Mouse (Mus musculus) embryonic facial prominence, embryonic 15.5 days (tissue): ENCODE data around the gene Map2k4. TPM values are rescaled to one million over a fixed set of nuclear protein-coding genes. Genes with fewer than 3 reads are reported as not detected.
A peak's percentile ranks its signal among the peaks of the same experiment; 100 is the strongest.

Experiments
- ATAC-seq: fragments of 200-750 bp; cut with Nextera tagmentation; 2 replicates; pipeline ENCODE4 v1.8.0; 2017; ENCODE audit warnings: low read depth, moderate TSS enrichment; ENCODE audit not compliant: insufficient number of reproducible peaks, low FRiP score, low TSS enrichment
- H3K27ac ChIP-seq: fragments of 300-500 bp; sonication (generic); replicated peaks from 2 replicates; pipeline ENCODE4 v1.5.1; 2015; ENCODE audit warnings: mild to moderate bottlenecking, inconsistent platforms
- H3K27me3 ChIP-seq: fragments of 300-500 bp; sonication (generic); 2 replicates; pipeline ENCODE4 v1.6.1; 2015; ENCODE audit warnings: inconsistent platforms
- H3K36me3 ChIP-seq: fragments of 300-500 bp; sonication (generic); 2 replicates; pipeline ENCODE4 v1.6.1; 2015; ENCODE audit warnings: mild to moderate bottlenecking, inconsistent platforms
- H3K4me1 ChIP-seq: fragments of 300-500 bp; sonication (generic); 2 replicates; pipeline ENCODE4 v1.6.1; 2015; ENCODE audit warnings: inconsistent platforms
- H3K4me2 ChIP-seq: fragments of 300-500 bp; sonication (generic); replicated peaks from 2 replicates; pipeline ENCODE4 v1.6.1; 2015; ENCODE audit warnings: mild to moderate bottlenecking, inconsistent platforms
- H3K4me3 ChIP-seq: fragments of 300-500 bp; sonication (generic); replicated peaks from 2 replicates; pipeline ENCODE4 v1.5.1; 2015; ENCODE audit warnings: mild to moderate bottlenecking, inconsistent platforms
- H3K9ac ChIP-seq: fragments of 300-500 bp; sonication (generic); 2 replicates; pipeline ENCODE4 v1.6.1; 2015; ENCODE audit warnings: inconsistent platforms
- H3K9me3 ChIP-seq: fragments of 300-500 bp; sonication (generic); replicated peaks from 2 replicates; pipeline ENCODE4 v1.6.1; 2016; ENCODE audit warnings: inconsistent platforms
- WGBS: fragments of 180-500 bp; shearing (Covaris S2); methylation state at CpG from one replicate; pipeline ENCODE4 v1.1.7; 2015; 5-methylcytosine and 5-hydroxymethylcytosine counted together
- polyA plus RNA-seq: library from polyadenylated mRNA; unstranded; fragments of >200 nt; fragmentation: Nextera tagmentation; extraction: Ambion mirVana; gene quantifications from 2 replicates; pipeline ENCODE4 v1.2.1, GENCODE M21; 2015

Map2k4 gene
- polyA plus RNA-seq, 1 experiment from 2014 or later = 61.8 TPM

GRCm38 (mm10) chr11:65801899-65802298, 13.8 kb upstream of the Map2k4 start:
- 56% methylated on average over 3 of the region's 3 CpGs for WGBS
- no peak overlapping the region for H3K27ac ChIP-seq
- no peak overlapping the region for H3K4me3 ChIP-seq

GRCm38 (mm10) chr11:65795896-65796295, 7.8 kb upstream of the Map2k4 start:
- H3K9ac ChIP-seq = no peak overlapping the region
- H3K27ac ChIP-seq = no peak overlapping the region
- H3K4me2 ChIP-seq = no peak overlapping the region
- WGBS = 78% methylated on average over 1 of the region's 1 CpGs
- H3K27me3 ChIP-seq = no peaks in the 10 kb centered on the region
- no peak for ATAC-seq
- H3K4me3 ChIP-seq = no peak overlapping the region
- H3K9me3 ChIP-seq = no peaks in the 10 kb centered on the region
- H3K4me1 ChIP-seq = no peaks in the 10 kb centered on the region
- no peaks in the 10 kb centered on the region for H3K36me3 ChIP-seq

More at GRCm38 (mm10) chr11:65801899-65802298, 13.8 kb upstream of the Map2k4 start:
- peaks cover 7% of the 10 kb centered on the region for H3K4me1 ChIP-seq
- no peak overlapping the region for H3K9ac ChIP-seq
- H3K4me2 ChIP-seq = no peak overlapping the region
- no peaks in the 10 kb centered on the region for H3K9me3 ChIP-seq
- no peaks in the 10 kb centered on the region for H3K27me3 ChIP-seq
- H3K36me3 ChIP-seq = no peaks in the 10 kb centered on the region
- ATAC-seq = no peak

- Histone ChIP-seq H3K4me3 (no peak overlapping the region), H3K27me3 (no peaks in the 10 kb centered on the region), H3K4me2 (no peak overlapping the region), H3K36me3 (no peaks in the 10 kb centered on the region), H3K9me3 (no peaks in the 10 kb centered on the region), H3K27ac (no peak overlapping the region), H3K9ac (no peak overlapping the region), H3K4me1 (no peaks in the 10 kb centered on the region)
- no peak for ATAC-seq
- 71% methylated on average over 10 of the region's 10 CpGs for WGBS
Measured at GRCm38 (mm10) chr11:65794428-65795219, 6.5 kb upstream of the Map2k4 start.

GRCm38 (mm10) chr11:65787421-65788151, 511 bp downstream of the Map2k4 start:
- Histone ChIP-seq H3K9ac (peak overlapping the region; percentile 96), H3K4me3 (peak overlapping the region; percentile 95)

DNA sequence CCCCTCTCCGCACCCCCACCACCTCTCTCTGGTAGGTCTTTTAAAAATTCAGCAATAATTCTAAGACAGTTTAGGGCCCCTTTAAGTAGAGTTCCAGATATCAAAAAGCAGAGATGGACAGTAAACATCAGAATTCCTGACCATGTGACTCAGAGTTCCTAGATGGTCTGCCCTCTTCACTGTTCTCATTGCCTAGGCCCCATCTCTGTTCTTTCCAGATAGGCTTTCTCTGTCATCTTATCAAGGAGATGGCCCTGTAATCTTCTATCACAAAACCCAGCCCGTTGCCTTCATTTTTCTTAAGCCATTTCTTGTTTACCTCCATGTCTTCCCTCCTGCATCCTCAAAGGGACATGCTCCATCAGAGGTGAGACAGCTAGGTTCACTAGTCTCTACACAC, 1.9 kb downstream of the Map2k4 start:
- Histone ChIP-seq H3K4me1 (peaks cover 15% of the 10 kb centered on the region), H3K9me3 (no peaks in the 10 kb centered on the region), H3K27ac (no peak overlapping the region), H3K9ac (no peak overlapping the region), H3K36me3 (0 out of 2 replicates have a peak, but pooled peaks cover under 1% of the 10 kb centered on the region), H3K4me3 (peak overlapping the region; percentile 95; the same call in 1 of the 2 replicates), H3K4me2 (peak overlapping the region; percentile 51; the same call in 1 of the 2 replicates), H3K27me3 (no peaks in the 10 kb centered on the region)
- no peak for ATAC-seq
- 88% methylated on average over 2 of the region's 2 CpGs for WGBS

More at GRCm38 (mm10) chr11:65787421-65788151, 511 bp downstream of the Map2k4 start:
- under 1% methylated on average over 60 of the region's 71 CpGs for WGBS
- ATAC-seq = peak; percentile 88
- Histone ChIP-seq H3K27me3 (no peaks in the 10 kb centered on the region), H3K27ac (peak overlapping the region; percentile 89), H3K36me3 (no peaks in the 10 kb centered on the region), H3K4me1 (peaks cover 15% of the 10 kb centered on the region), H3K4me2 (peak overlapping the region; percentile 51), H3K9me3 (no peaks in the 10 kb centered on the region)

GRCm38 (mm10) chr11:65781596-65781995, 6.5 kb downstream of the Map2k4 start:
- Histone ChIP-seq H3K27me3 (no peaks in the 10 kb centered on the region), H3K4me3 (no peak overlapping the region), H3K36me3 (peaks cover 16% of the 10 kb centered on the region; the same call in 1 of the 2 replicates), H3K9me3 (no peaks in the 10 kb centered on the region), H3K9ac (no peak overlapping the region), H3K4me2 (no peak overlapping the region), H3K27ac (no peak overlapping the region), H3K4me1 (peaks cover 23% of the 10 kb centered on the region)
- WGBS = 86% methylated on average over 3 of the region's 3 CpGs
- ATAC-seq = no peak

DNA sequence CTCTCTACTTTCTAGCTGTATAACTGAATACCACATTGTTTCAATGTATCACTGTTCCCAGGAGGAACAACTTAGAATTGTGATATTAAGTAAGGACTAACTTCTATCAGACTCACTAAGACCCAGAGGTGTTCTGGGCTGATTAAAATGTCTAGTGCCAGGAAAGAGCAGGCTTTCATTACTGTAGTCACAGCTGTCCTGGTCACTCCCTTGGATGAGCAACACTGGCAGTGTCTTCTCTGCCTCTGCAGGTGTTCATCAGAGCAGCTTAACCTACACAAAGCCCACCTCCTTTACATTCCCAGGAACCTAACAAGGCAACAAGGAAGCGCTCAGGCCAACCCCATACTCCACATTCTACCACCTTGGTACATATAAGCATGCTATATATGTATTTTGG, 8.5 kb downstream of the Map2k4 start:
- no peak overlapping the region for H3K4me3 ChIP-seq
- H3K4me2 ChIP-seq = no peak overlapping the region
- WGBS = 97% methylated on average over 1 of the region's 1 CpGs
- peaks cover 15% of the 10 kb centered on the region; the same call in 1 of the 2 replicates for H3K4me1 ChIP-seq
- no peak overlapping the region for H3K9ac ChIP-seq
- 0 out of 2 replicates have a peak overlapping the region, but pooled peaks have one; percentile 2 for H3K27ac ChIP-seq
- no peaks in the 10 kb centered on the region for H3K27me3 ChIP-seq
- H3K36me3 ChIP-seq = peaks cover 16% of the 10 kb centered on the region; the same call in 1 of the 2 replicates
- H3K9me3 ChIP-seq = no peaks in the 10 kb centered on the region
- ATAC-seq = no peak

DNA sequence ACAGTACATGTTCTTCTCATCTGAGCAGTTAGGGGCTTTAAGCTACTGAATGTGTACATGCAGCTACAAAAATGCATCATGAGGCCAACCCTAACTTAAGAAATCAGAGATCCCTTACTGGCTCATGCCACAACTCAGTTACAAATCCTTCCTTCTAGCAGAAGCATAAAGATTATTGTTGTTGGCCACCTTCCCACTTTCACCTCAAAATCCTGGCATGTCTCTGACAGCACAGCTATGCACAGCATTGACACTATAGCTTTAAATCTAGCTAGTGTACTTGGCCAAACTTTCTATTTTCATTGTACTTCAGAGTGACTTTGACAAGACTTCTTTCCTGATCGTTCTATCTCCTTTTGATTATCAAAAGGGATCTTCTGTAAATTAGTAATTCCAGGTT, 9.0 kb downstream of the Map2k4 start:
- peaks cover 15% of the 10 kb centered on the region; the same call in 1 of the 2 replicates for H3K4me1 ChIP-seq
- H3K27ac ChIP-seq = no peak overlapping the region
- H3K4me2 ChIP-seq = no peak overlapping the region
- H3K9me3 ChIP-seq = no peaks in the 10 kb centered on the region
- 49% methylated on average over 1 of the region's 1 CpGs for WGBS
- no peak for ATAC-seq
- no peak overlapping the region for H3K4me3 ChIP-seq
- H3K9ac ChIP-seq = no peak overlapping the region
- H3K36me3 ChIP-seq = peaks cover 16% of the 10 kb centered on the region; the same call in 1 of the 2 replicates
- H3K27me3 ChIP-seq = no peaks in the 10 kb centered on the region

DNA sequence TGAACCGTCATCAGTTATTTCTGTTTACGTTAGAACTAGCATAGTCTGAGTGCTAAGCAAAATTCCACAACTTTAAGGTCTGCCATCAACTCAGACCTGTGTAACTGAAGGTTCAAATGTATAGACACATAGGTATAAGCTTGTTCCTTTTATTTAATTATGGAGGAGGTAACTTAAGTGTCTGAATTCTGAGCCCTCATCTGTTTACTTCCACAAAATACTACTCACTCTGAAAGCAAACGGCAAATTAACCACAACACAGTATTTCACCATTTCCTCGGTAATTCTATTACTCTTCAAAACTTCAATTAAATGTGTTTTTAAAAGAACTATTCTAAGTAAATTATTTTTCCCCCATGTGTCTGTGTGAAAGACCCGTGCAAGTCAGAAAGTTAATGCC, 10.3 kb downstream of the Map2k4 start:
- no peak overlapping the region for H3K27ac ChIP-seq
- no peak overlapping the region for H3K4me2 ChIP-seq
- no peaks in the 10 kb centered on the region for H3K9me3 ChIP-seq
- no peak overlapping the region for H3K4me3 ChIP-seq
- H3K9ac ChIP-seq = no peak overlapping the region
- no peak for ATAC-seq
- 41% methylated on average over 5 of the region's 5 CpGs for WGBS
- H3K27me3 ChIP-seq = no peaks in the 10 kb centered on the region
- H3K4me1 ChIP-seq = peaks cover 15% of the 10 kb centered on the region; the same call in 1 of the 2 replicates
- peaks cover 16% of the 10 kb centered on the region; the same call in 1 of the 2 replicates for H3K36me3 ChIP-seq

DNA sequence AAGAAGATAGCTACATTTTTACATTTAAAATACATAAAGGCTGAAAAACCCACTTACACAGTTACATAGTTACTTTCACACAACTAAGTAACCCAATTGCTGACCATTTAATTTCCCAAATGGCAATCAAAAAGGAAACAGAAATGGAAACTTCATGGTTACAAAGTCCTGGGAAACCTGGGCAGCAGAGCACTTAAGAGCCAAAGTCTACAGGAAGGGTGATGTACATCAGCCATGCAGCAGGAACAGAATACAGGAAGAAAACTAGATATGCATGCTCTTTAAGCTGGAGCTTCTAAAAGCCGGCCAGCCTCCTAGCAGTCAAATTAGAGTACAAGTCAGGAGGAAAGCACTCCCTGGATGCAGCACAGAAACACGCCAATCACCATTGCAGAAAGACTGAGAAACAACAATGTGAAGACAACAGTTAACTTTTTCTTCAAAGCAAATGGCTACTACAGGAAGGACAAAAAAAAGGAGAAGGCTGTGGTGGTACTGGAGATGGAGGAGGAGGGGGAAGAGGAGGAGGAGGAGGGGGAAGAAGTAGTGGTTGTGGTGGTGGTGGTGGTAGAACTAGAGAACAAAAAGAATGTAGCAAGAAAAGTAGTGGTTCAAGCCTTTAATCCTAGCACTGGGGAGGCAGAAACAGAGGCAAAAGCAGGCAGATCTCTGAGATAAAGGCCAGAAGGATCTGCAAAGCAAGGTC, 11.0 kb downstream of the Map2k4 start:
- Histone ChIP-seq H3K4me3 (no peak overlapping the region), H3K9me3 (no peaks in the 10 kb centered on the region), H3K4me1 (peaks cover 15% of the 10 kb centered on the region; the same call in 1 of the 2 replicates), H3K4me2 (no peak overlapping the region), H3K27ac (no peak overlapping the region), H3K36me3 (peaks cover 16% of the 10 kb centered on the region; the same call in 1 of the 2 replicates), H3K9ac (no peak overlapping the region), H3K27me3 (no peaks in the 10 kb centered on the region)
- WGBS = 48% methylated on average over 2 of the region's 2 CpGs
- ATAC-seq = no peak
